Mouse (Mus musculus): ENCODE measurements around the gene Klc1. TPM values are rescaled to one million over a fixed set of nuclear protein-coding genes. Genes with fewer than 3 reads are reported as not detected.

Gene Klc1
- 87.6 TPM for total RNA-seq (2023)

GRCm38 (mm10) chr12:111758381-111759175 is at the start of gene Klc1:
Gene Klc1 (plus strand): TSS chr12:111758849.

GRCm38 (mm10) chr12:111713004-111713651 is 45.5 kb upstream of the Klc1 start, which contains the start of the genes Bag5 and Apopt1:
Gene Bag5 (minus strand): TSS chr12:111713257.
Gene Apopt1 (plus strand): TSS chr12:111713261.

GRCm38 (mm10) chr12:111813766-111814617 is 55.3 kb downstream of the Klc1 start, which contains the start of the genes Xrcc3 and Zfyve21:
Gene Xrcc3 (minus strand): TSS chr12:111813873.
Gene Zfyve21 (plus strand): TSS chr12:111814170.

Other genes with a start within 250 kb of the Klc1 start
- 738 TPM for gene Eif5, start 220.8 kb upstream of the Klc1 start, total RNA-seq (2023)
- 85.2 TPM for gene Mark3, start 184.3 kb upstream of the Klc1 start, total RNA-seq (2023)
- gene Ckb, start 86.5 kb upstream of the Klc1 start, total RNA-seq (2023) = 6.5 TPM
- 15.5 TPM for gene Trmt61a, start 80.7 kb upstream of the Klc1 start, total RNA-seq (2023)
- gene Bag5, start 45.6 kb upstream of the Klc1 start, total RNA-seq (2023) = 25.9 TPM
- gene Apopt1, start 45.6 kb upstream of the Klc1 start, total RNA-seq (2023) = 26.9 TPM
- 1.4 TPM for gene Xrcc3, start 55.0 kb downstream of the Klc1 start, total RNA-seq (2023)
- gene Zfyve21, start 55.3 kb downstream of the Klc1 start, total RNA-seq (2023) = 2.1 TPM
- 68.7 TPM for gene Ppp1r13b, start 149.3 kb downstream of the Klc1 start, total RNA-seq (2023)
- 204 TPM for gene Atp5mpl, start 208.1 kb downstream of the Klc1 start, total RNA-seq (2023)
- gene Tdrd9, start 212.7 kb downstream of the Klc1 start, total RNA-seq (2023) = not detected
- not detected for gene Rd3l, start 222.5 kb downstream of the Klc1 start, total RNA-seq (2023)